Mouse (Mus musculus) heart, embryonic 14.5 days (tissue): ENCODE results near the gene Rnf216. TPM values are rescaled to one million over a fixed set of nuclear protein-coding genes. Genes with fewer than 3 reads are reported as not detected.

Experiments
- ATAC-seq: fragments of 200-750 bp; cut with Nextera tagmentation; 2 replicates; pipeline ENCODE4 v1.8.0; 2017; ENCODE audit warnings: low read depth, moderate TSS enrichment; ENCODE audit not compliant: insufficient number of reproducible peaks, insufficient read depth, low FRiP score
- H3K27ac ChIP-seq, 2 experiments: fragments of 200-500 bp in 1 of 2; fragments of 300-500 bp in 1 of 2; sonication (generic) in 1 of 2; replicated peaks in 1 of 2; 2 replicates each; pipeline ENCODE4 v1.5.1; 2012 to 2014; ENCODE audit warnings: low read depth in 2 of 2, low read length in 2 of 2, control low read depth in 1 of 2, mild to moderate bottlenecking in 1 of 2, mixed read lengths in 1 of 2; ENCODE audit not compliant: control insufficient read depth in 1 of 2, insufficient read depth in 1 of 2
- H3K27me3 ChIP-seq: fragments of 300-500 bp; sonication (generic); 2 replicates; pipeline ENCODE4 v1.6.1; 2014; ENCODE audit warnings: mild to moderate bottlenecking, low read length, control low read depth; ENCODE audit not compliant: control insufficient read depth, insufficient read depth
- H3K36me3 ChIP-seq: fragments of 300-500 bp; sonication (generic); 2 replicates; pipeline ENCODE4 v1.6.1; 2014; ENCODE audit warnings: mild to moderate bottlenecking, control low read depth, low read length, mixed read lengths; ENCODE audit not compliant: control insufficient read depth, insufficient read depth
- H3K4me1 ChIP-seq, 2 experiments: fragments of 200-500 bp in 1 of 2; fragments of 300-500 bp in 1 of 2; sonication (generic) in 1 of 2; 2 replicates each; pipeline ENCODE4 v1.6.1; 2012 to 2014; ENCODE audit warnings: low read length in 2 of 2, control low read depth in 1 of 2, mixed read lengths in 1 of 2; ENCODE audit not compliant: control insufficient read depth in 2 of 2, insufficient read depth in 2 of 2
- H3K4me2 ChIP-seq: fragments of 300-500 bp; sonication (generic); 2 replicates; pipeline ENCODE4 v1.6.1; 2014; ENCODE audit warnings: mild to moderate bottlenecking, low read length
- H3K4me3 ChIP-seq, 2 experiments: fragments of 200-500 bp in 1 of 2; fragments of 300-500 bp in 1 of 2; sonication (generic) in 1 of 2; 2 replicates each; pipeline ENCODE4 v1.5.1; 2012 to 2014; ENCODE audit warnings: low read length in 2 of 2, mild to moderate bottlenecking in 2 of 2, control low read depth in 1 of 2, low read depth in 1 of 2, moderate library complexity in 1 of 2; ENCODE audit not compliant: control insufficient read depth in 1 of 2, insufficient read depth in 1 of 2
- H3K9ac ChIP-seq: fragments of 300-500 bp; sonication (generic); 2 replicates; pipeline ENCODE4 v1.6.1; 2014; ENCODE audit warnings: mild to moderate bottlenecking, low read length
- H3K9me3 ChIP-seq: fragments of 300-500 bp; sonication (generic); 2 replicates; pipeline ENCODE4 v1.6.1; 2016; ENCODE audit warnings: low read length, control low read depth; ENCODE audit not compliant: control insufficient read depth
- WGBS: fragments of 180-500 bp; shearing (Covaris S2); extraction: QIAGEN DNeasy Blood & Tissue Kit; methylation state at CpG from one replicate; pipeline ENCODE4 v1.1.7; 2014; 5-methylcytosine and 5-hydroxymethylcytosine counted together
- polyA plus RNA-seq: library from polyadenylated mRNA; unstranded; fragments of >200 nt; fragmentation: Nextera tagmentation; extraction: Ambion mirVana; gene quantifications from 2 replicates; pipeline ENCODE4 v1.2.1, GENCODE M21; 2014

Gene Rnf216
- polyA plus RNA-seq = 23.2 and 26.5 TPM in 2 replicates

GRCm38 (mm10) chr5:143112281-143113246 is at the start of gene Rnf216:
TSS of gene Rnf216 (minus strand) at chr5:143112994.
- ATAC-seq = peak; percentile 93
- peak within 1 kb of the TSS; percentile 85 to 91 for H3K27ac ChIP-seq
- peak within 1 kb of the TSS; percentile 93 for H3K4me2 ChIP-seq
- peak within 1 kb of the TSS; percentile 88 for H3K9ac ChIP-seq
- no peaks in the 10 kb centered on the region for H3K27me3 ChIP-seq
- H3K36me3 ChIP-seq = no peaks in the 10 kb centered on the region
- WGBS = 1% methylated on average over 109 of the region's 110 CpGs
- H3K4me3 ChIP-seq = peak within 1 kb of the TSS; percentile 76 to 81
- H3K4me1 ChIP-seq = peaks cover 3 to 21% of the 10 kb centered on the region in 2 experiments; a peak in 3 of 4 replicates
- H3K9me3 ChIP-seq = no peaks in the 10 kb centered on the region

GRCm38 (mm10) chr5:143155534-143155933 is 42.7 kb upstream of the Rnf216 start:
- no peak overlapping the region for H3K4me2 ChIP-seq
- no peaks in the 10 kb centered on the region for H3K36me3 ChIP-seq
- H3K9me3 ChIP-seq = 0 out of 2 replicates have a peak, but pooled peaks cover 8% of the 10 kb centered on the region
- peaks cover 38% of the 10 kb centered on the region for H3K27me3 ChIP-seq
- ATAC-seq = no peak
- no peak overlapping the region for H3K9ac ChIP-seq
- 76% methylated on average over 3 of the region's 3 CpGs for WGBS
- H3K4me3 ChIP-seq = no peak overlapping the region
- H3K4me1 ChIP-seq = no peaks in the 10 kb centered on the region; a peak in 1 of 4 replicates
- H3K27ac ChIP-seq = no peak overlapping the region

- WGBS = 81% methylated on average over 10 of the region's 10 CpGs
- Histone ChIP-seq H3K27me3 (peaks cover 28% of the 10 kb centered on the region), H3K4me2 (no peak overlapping the region), H3K36me3 (no peaks in the 10 kb centered on the region), H3K9ac (no peak overlapping the region), H3K9me3 (peaks cover 17% of the 10 kb centered on the region; the same call in 1 of the 2 replicates), H3K4me1 (no peaks in the 10 kb centered on the region; a peak in 1 of 4 replicates), H3K27ac (no peak overlapping the region), H3K4me3 (no peak overlapping the region)
- no peak for ATAC-seq
Observed at GRCm38 (mm10) chr5:143153756-143154155, 41.0 kb upstream of the Rnf216 start.

- H3K36me3 ChIP-seq = no peaks in the 10 kb centered on the region
- no peak overlapping the region for H3K9ac ChIP-seq
- H3K4me3 ChIP-seq = no peak overlapping the region
- 77% methylated on average over 2 of the region's 2 CpGs for WGBS
- no peak overlapping the region for H3K27ac ChIP-seq
- no peaks in the 10 kb centered on the region for H3K4me1 ChIP-seq
- ATAC-seq = no peak
- peaks cover 17% of the 10 kb centered on the region; the same call in 1 of the 2 replicates for H3K9me3 ChIP-seq
- H3K27me3 ChIP-seq = no peaks in the 10 kb centered on the region
- no peak overlapping the region for H3K4me2 ChIP-seq
Observed at GRCm38 (mm10) chr5:143150044-143150443, 37.2 kb upstream of the Rnf216 start.

- WGBS = 82% methylated on average over 2 of the region's 2 CpGs
- Histone ChIP-seq H3K4me1 (no peaks in the 10 kb centered on the region), H3K4me2 (no peak overlapping the region), H3K9me3 (peaks cover 17% of the 10 kb centered on the region; the same call in 1 of the 2 replicates), H3K9ac (no peak overlapping the region), H3K36me3 (no peaks in the 10 kb centered on the region), H3K27me3 (no peaks in the 10 kb centered on the region), H3K4me3 (no peak overlapping the region), H3K27ac (no peak overlapping the region)
- ATAC-seq = no peak
Observed at GRCm38 (mm10) chr5:143149536-143149935, 36.7 kb upstream of the Rnf216 start.

- H3K4me3 ChIP-seq = no peak overlapping the region
- no peak overlapping the region for H3K27ac ChIP-seq
- ATAC-seq = no peak
- peaks cover 17% of the 10 kb centered on the region; the same call in 1 of the 2 replicates for H3K9me3 ChIP-seq
- WGBS = 81% methylated on average over 5 of the region's 5 CpGs
- H3K36me3 ChIP-seq = no peaks in the 10 kb centered on the region
- H3K4me2 ChIP-seq = no peak overlapping the region
- H3K4me1 ChIP-seq = no peaks in the 10 kb centered on the region
- H3K27me3 ChIP-seq = no peaks in the 10 kb centered on the region
- no peak overlapping the region for H3K9ac ChIP-seq
Observed at GRCm38 (mm10) chr5:143148661-143149060, 35.9 kb upstream of the Rnf216 start.

GRCm38 (mm10) chr5:143147481-143147880 is 34.7 kb upstream of the Rnf216 start, which contains the start of gene Olfr718-ps1:
TSS of gene Olfr718-ps1 (minus strand) at chr5:143147581.
- Histone ChIP-seq H3K9me3 (peaks cover 17% of the 10 kb centered on the region; the same call in 1 of the 2 replicates), H3K27me3 (no peaks in the 10 kb centered on the region), H3K4me1 (no peaks in the 10 kb centered on the region), H3K9ac (no peak within 1 kb of the TSS), H3K36me3 (no peaks in the 10 kb centered on the region), H3K4me2 (no peak within 1 kb of the TSS), H3K27ac (no peak within 1 kb of the TSS), H3K4me3 (no peak within 1 kb of the TSS)
- no peak for ATAC-seq
- 67% methylated on average over 3 of the region's 3 CpGs for WGBS
